Mouse (Mus musculus) heart, adult 18-20 months (tissue): Measurements from ENCODE around the gene A530016L24Rik. TPM values are rescaled to one million over a fixed set of nuclear protein-coding genes. Genes with fewer than 3 reads are reported as not detected.

Experiments
- DNase-seq, 2 experiments: peaks; one replicate each; pipeline ENCODE4 v3.0.0; 2021 to 2022; ENCODE audit warnings: mixed read lengths in 1 of 2
- total RNA-seq, 2 experiments: library from RNA; stranded (reverse); gene quantifications; 2 replicates each; pipeline ENCODE4 v1.2.3; 2021

A530016L24Rik gene
- total RNA-seq, 2 experiments from 2014 or later, result 35.2 to 39.5 TPM

GRCm38 (mm10) chr12:112549287-112549686, 60.0 kb downstream of the A530016L24Rik start:
- DNase-seq, result no peak

Other genes starting within 250 kb of the A530016L24Rik start
- under 1 TPM in 1 of 2 experiments, not detected in 1; 0.10 TPM for gene Tmem179, start 27.3 kb downstream of the A530016L24Rik start, total RNA-seq
- 10 to 100 TPM; 11.9 to 17.2 TPM for gene Inf2, start 99.3 kb downstream of the A530016L24Rik start, total RNA-seq
- gene Adssl1, start 130.6 kb downstream of the A530016L24Rik start, total RNA-seq, result 100 to 1,000 TPM; 192 to 206 TPM
- gene Siva1, start 155.2 kb downstream of the A530016L24Rik start, total RNA-seq, result 10 to 100 TPM; 31.7 to 35.2 TPM
- gene Akt1, start 185.4 kb downstream of the A530016L24Rik start, total RNA-seq, result 100 to 1,000 TPM; 182 to 193 TPM
- 1 to 10 TPM; 3.6 to 4.9 TPM for gene Zbtb42, start 189.4 kb downstream of the A530016L24Rik start, total RNA-seq
- 10 to 100 TPM; 10.1 to 11.1 TPM for gene Cep170b, start 231.0 kb downstream of the A530016L24Rik start, total RNA-seq